ENCODE assay signal across 25 mouse cellular contexts in the genomic region with DNA sequence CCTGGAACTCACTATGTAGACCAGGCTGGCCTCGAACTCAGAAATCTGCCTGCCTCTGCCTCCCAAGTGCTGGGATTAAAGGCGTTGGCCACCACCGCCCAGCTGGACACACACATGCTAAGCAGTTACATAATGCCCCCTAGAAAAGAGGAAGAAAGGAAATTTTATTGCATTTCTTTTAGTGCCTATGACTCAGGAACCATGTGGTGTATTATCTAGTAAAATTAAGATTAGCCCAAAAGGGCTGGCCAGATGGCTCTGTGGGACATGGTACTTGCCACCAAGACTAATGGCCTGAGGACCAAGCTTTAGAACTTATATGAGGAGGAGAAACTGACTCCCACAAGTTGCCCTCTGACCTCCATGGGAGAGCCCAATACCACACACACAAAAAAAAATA. TPM values are rescaled to one million over a fixed set of nuclear protein-coding genes. Genes with fewer than 3 reads are reported as not detected.
DNase-seq lines count a peak whose midpoint lies in the region; ATAC-seq lines count a peak whose summit lies in the region.
"Had no signal": no experiment of that assay in that cellular context is flagged by ENCODE, and none has a peak within 500 bp of the region (broad histone marks: within the 10 kb centered on the region; RNA-seq: fewer than 3 reads in every experiment).

No protein-coding gene starts in this region.

- H3K4me2 ChIP-seq in midbrain, embryonic 11.5 days: no peak overlapping the region
- no peak overlapping the region for H3K4me2 ChIP-seq in midbrain, embryonic 14.5 days (ENCODE audit: low read length)
- H3K4me2 ChIP-seq: embryonic facial prominence, embryonic 15.5 days; heart, embryonic 11.5 days; heart, embryonic 15.5 days; hindbrain, embryonic 14.5 days had no signal

- ATAC-seq in midbrain, embryonic 11.5 days (ENCODE audit: low FRiP score): no peak
- no peak for ATAC-seq in midbrain, embryonic 14.5 days (ENCODE audit: low FRiP score, low TSS enrichment)
- ATAC-seq in common myeloid progenitor, adult 5-6 weeks (replicated peaks; ENCODE audit: low read depth, poor library complexity, severe bottlenecking): 0 out of 2 replicates have a peak, but pooled peaks have one; percentile 20
- ATAC-seq in megakaryocyte progenitor cell, adult 5-6 weeks (replicated peaks; ENCODE audit: poor library complexity): peak; percentile 33; the same call in 1 of the 2 replicates
- ATAC-seq: forebrain, embryonic 14.5 days; Patski had no signal

- 88% methylated on average over 3 of the region's 3 CpGs for WGBS in midbrain, embryonic 11.5 days
- 91% methylated on average over 3 of the region's 3 CpGs for WGBS in midbrain, embryonic 14.5 days
- 85% methylated on average over 3 of the region's 3 CpGs for WGBS in heart, embryonic 10.5 days

- no peak overlapping the region for H3K4me3 ChIP-seq in midbrain, embryonic 11.5 days (ENCODE audit: low read depth, low read length)
- H3K4me3 ChIP-seq in midbrain, embryonic 14.5 days (replicated peaks; ENCODE audit: low read depth, low read length): no peak overlapping the region
- no peak overlapping the region for H3K4me3 ChIP-seq in heart, embryonic 10.5 days
- H3K4me3 ChIP-seq: embryonic facial prominence, embryonic 15.5 days; erythroblast, embryonic 14.5 days; forebrain, embryonic 10.5 days; gastrocnemius, adult 2 months; heart, embryonic 15.5 days had no signal

- H3K36me3 ChIP-seq in midbrain, embryonic 11.5 days (ENCODE audit: control insufficient read depth, insufficient read depth, low read length): no peaks in the 10 kb centered on the region
- no peaks in the 10 kb centered on the region for H3K36me3 ChIP-seq in midbrain, embryonic 14.5 days (ENCODE audit: control insufficient read depth, insufficient read depth, low read length)
- H3K36me3 ChIP-seq in heart, embryonic 10.5 days: no peaks in the 10 kb centered on the region
- H3K36me3 ChIP-seq: embryonic facial prominence, embryonic 15.5 days; heart, embryonic 15.5 days had no signal

- peak; percentile 45 for DNase-seq in midbrain, embryonic 11.5 days (ENCODE audit: low spot score, missing footprints)
- no peak for DNase-seq in midbrain, embryonic 14.5 days
- no peak for DNase-seq in kidney, adult 18-20 months
- no peak for DNase-seq in heart, embryonic 10.5 days (ENCODE audit: low spot score)
- no peak for DNase-seq in MN1 (ENCODE audit: low spot score)
- DNase-seq: adrenal gland, adult 2 months; adrenal gland, postnatal 25 days; cerebellum, adult 2 months; cerebellum, postnatal 10 days; embryo, embryonic 11 days; gastrocnemius, adult 2 months; gastrocnemius, postnatal 36 days; heart, adult 18-20 months; heart, postnatal 14 days had no signal

- no peak overlapping the region for H3K27ac ChIP-seq in midbrain, embryonic 11.5 days (ENCODE audit: low read depth, low read length)
- H3K27ac ChIP-seq in midbrain, embryonic 14.5 days (replicated peaks; ENCODE audit: low read depth, low read length): no peak overlapping the region
- H3K27ac ChIP-seq in heart, embryonic 10.5 days: no peak overlapping the region
- H3K27ac ChIP-seq: embryonic facial prominence, embryonic 15.5 days; forebrain, embryonic 10.5 days; gastrocnemius, adult 2 months; heart, embryonic 15.5 days; hindbrain, embryonic 14.5 days had no signal

- no peaks in the 10 kb centered on the region for H3K27me3 ChIP-seq in midbrain, embryonic 11.5 days (ENCODE audit: control insufficient read depth, insufficient read depth, low read length)
- H3K27me3 ChIP-seq in midbrain, embryonic 14.5 days (ENCODE audit: control insufficient read depth, insufficient read depth, low read length): no peaks in the 10 kb centered on the region
- no peaks in the 10 kb centered on the region; the same call in 1 of the 2 replicates for H3K27me3 ChIP-seq in heart, embryonic 10.5 days (ENCODE audit: insufficient read depth, poor library complexity, severe bottlenecking)
- H3K27me3 ChIP-seq: CH12.LX; embryonic facial prominence, embryonic 15.5 days; heart, embryonic 15.5 days; Patski had no signal

- H3K4me1 ChIP-seq in midbrain, embryonic 11.5 days (ENCODE audit: control insufficient read depth, insufficient read depth, low read length): peaks cover 5% of the 10 kb centered on the region
- peaks cover 11% of the 10 kb centered on the region for H3K4me1 ChIP-seq in midbrain, embryonic 14.5 days (ENCODE audit: control insufficient read depth, insufficient read depth, low read length)
- H3K4me1 ChIP-seq in heart, embryonic 10.5 days: peaks cover 28% of the 10 kb centered on the region

- H3K9ac ChIP-seq in midbrain, embryonic 11.5 days (ENCODE audit: low read length): no peak overlapping the region
- no peak overlapping the region for H3K9ac ChIP-seq in midbrain, embryonic 14.5 days (replicated peaks; ENCODE audit: low read length)
- H3K9ac ChIP-seq: embryonic facial prominence, embryonic 15.5 days; heart, embryonic 15.5 days; hindbrain, embryonic 14.5 days had no signal

- no peaks in the 10 kb centered on the region for H3K9me3 ChIP-seq in midbrain, embryonic 11.5 days (ENCODE audit: control insufficient read depth, low read length)
- H3K9me3 ChIP-seq in midbrain, embryonic 14.5 days (ENCODE audit: control insufficient read depth, low read length): no peaks in the 10 kb centered on the region
- H3K9me3 ChIP-seq in heart, embryonic 10.5 days: no peaks in the 10 kb centered on the region
- H3K9me3 ChIP-seq: embryonic facial prominence, embryonic 15.5 days; forebrain, embryonic 10.5 days; heart, embryonic 15.5 days had no signal

RNA-seq across cellular contexts. Expression of gene Rsph9, which starts 4.1 kb away (rescaled TPM):
- polyA plus RNA-seq in midbrain, embryonic 11.5 days (2014; fragmentation: Nextera tagmentation; extraction: Ambion mirVana): 17.5 and 18.5 TPM in 2 replicates
- 38.8 and 58.1 TPM in 2 replicates for polyA plus RNA-seq in midbrain, embryonic 14.5 days (2014; fragmentation: Nextera tagmentation; extraction: Ambion mirVana)
- total RNA-seq in common myeloid progenitor, adult 5-6 weeks (2017): 1.3 TPM in 1 of 2 replicates, not detected in the other
- total RNA-seq in megakaryocyte progenitor cell, adult 5-6 weeks (2015): 1.4 TPM in 1 of 2 replicates, not detected in the other
- total RNA-seq in megakaryocyte progenitor cell, adult 5-6 weeks (2017): 1.4 TPM in 1 of 2 replicates, not detected in the other
- polyA plus RNA-seq in heart, embryonic 10.5 days (2016; fragmentation: Nextera tagmentation; extraction: Ambion mirVana): 5.1 and 7.3 TPM in 2 replicates
- polyA plus RNA-seq: erythroblast, embryonic 14.5 days had no signal

RNA-seq across cellular contexts. Expression of gene Mad2l1bp, which starts 13.5 kb away (rescaled TPM):
- 32.8 and 33.3 TPM in 2 replicates for polyA plus RNA-seq in midbrain, embryonic 11.5 days (2014; fragmentation: Nextera tagmentation; extraction: Ambion mirVana)
- 22.4 and 22.8 TPM in 2 replicates for polyA plus RNA-seq in midbrain, embryonic 14.5 days (2014; fragmentation: Nextera tagmentation; extraction: Ambion mirVana)
- total RNA-seq in common myeloid progenitor, adult 5-6 weeks (2017): 3.8 and 12.1 TPM in 2 replicates
- total RNA-seq in megakaryocyte progenitor cell, adult 5-6 weeks (2015): 14.8 and 19.7 TPM in 2 replicates
- total RNA-seq in megakaryocyte progenitor cell, adult 5-6 weeks (2017): 4.8 and 6.5 TPM in 2 replicates
- polyA plus RNA-seq in heart, embryonic 10.5 days (2016; fragmentation: Nextera tagmentation; extraction: Ambion mirVana): 39.9 and 41.6 TPM in 2 replicates

RNA-seq across cellular contexts. Expression of gene Gtpbp2, which starts 21.0 kb away (rescaled TPM):
- 16.8 and 19.2 TPM in 2 replicates for polyA plus RNA-seq in midbrain, embryonic 11.5 days (2014; fragmentation: Nextera tagmentation; extraction: Ambion mirVana)
- polyA plus RNA-seq in midbrain, embryonic 14.5 days (2014; fragmentation: Nextera tagmentation; extraction: Ambion mirVana): 27.2 and 35.4 TPM in 2 replicates
- total RNA-seq in common myeloid progenitor, adult 5-6 weeks (2017): 26.1 and 31.0 TPM in 2 replicates
- 17.4 and 22.2 TPM in 2 replicates for total RNA-seq in megakaryocyte progenitor cell, adult 5-6 weeks (2015)
- total RNA-seq in megakaryocyte progenitor cell, adult 5-6 weeks (2017): 30.7 and 33.2 TPM in 2 replicates
- 32.3 and 34.9 TPM in 2 replicates for polyA plus RNA-seq in heart, embryonic 10.5 days (2016; fragmentation: Nextera tagmentation; extraction: Ambion mirVana)

RNA-seq across cellular contexts. Expression of gene Mrps18a, which starts 29.1 kb away (rescaled TPM):
- polyA plus RNA-seq in midbrain, embryonic 11.5 days (2014; fragmentation: Nextera tagmentation; extraction: Ambion mirVana): 119 and 132 TPM in 2 replicates
- 141 and 148 TPM in 2 replicates for polyA plus RNA-seq in midbrain, embryonic 14.5 days (2014; fragmentation: Nextera tagmentation; extraction: Ambion mirVana)
- 41.5 and 50.5 TPM in 2 replicates for total RNA-seq in common myeloid progenitor, adult 5-6 weeks (2017)
- total RNA-seq in megakaryocyte progenitor cell, adult 5-6 weeks (2015): 50.5 and 56.3 TPM in 2 replicates
- 55.4 and 59.2 TPM in 2 replicates for total RNA-seq in megakaryocyte progenitor cell, adult 5-6 weeks (2017)
- 150 and 166 TPM in 2 replicates for polyA plus RNA-seq in heart, embryonic 10.5 days (2016; fragmentation: Nextera tagmentation; extraction: Ambion mirVana)

Comparison
In these comparisons a context has a peak if more than half of its experiments do, and no peak if none do; other contexts are left out.
1. ATAC-seq: peak in common myeloid progenitor, adult 5-6 weeks (single experiment) and megakaryocyte progenitor cell, adult 5-6 weeks (single experiment); none in midbrain, embryonic 11.5 days (single experiment) and midbrain, embryonic 14.5 days (single experiment).